Mouse (Mus musculus): ENCODE data around the gene St6gal1.

GRCm38 (mm10) chr16:23186418-23186817 lies 38.1 kb upstream of the St6gal1 start:
- TF ChIP-seq POLR2A (IDR thresholded peaks at IDR 0.05; ENCODE audit: borderline replicate concordance, low read depth, low read length), result no peak
- TF ChIP-seq CTCF (IDR thresholded peaks at IDR 0.05; ENCODE audit: low read depth, low read length), result no peak

Data from bone marrow macrophage, adult 2 months (primary cell).